Mouse (Mus musculus): ENCODE measurements around the gene Pth1r. TPM values are rescaled to one million over a fixed set of nuclear protein-coding genes. Genes with fewer than 3 reads are reported as not detected.

The Pth1r gene
- total RNA-seq, 2 experiments from 2014 or later: 0.92 TPM; not detected in 1

GRCm38 (mm10) chr9:110750404-110751187 lies 3.7 kb upstream of the Pth1r start:
- ATAC-seq (replicated peaks; ENCODE audit: poor library complexity): no peak

- ATAC-seq (replicated peaks; ENCODE audit: poor library complexity): no peak
These were observed 1.5 kb upstream of the Pth1r start for GRCm38 (mm10) chr9:110748451-110748850.

- ATAC-seq (replicated peaks; ENCODE audit: poor library complexity): no peak
These were observed 707 bp downstream of the Pth1r start for GRCm38 (mm10) chr9:110746238-110746637.

GRCm38 (mm10) chr9:110745752-110746151 lies 1.2 kb downstream of the Pth1r start:
- no peak for ATAC-seq (replicated peaks; ENCODE audit: poor library complexity)

- no peak for ATAC-seq (replicated peaks; ENCODE audit: poor library complexity)
These were observed 3.3 kb downstream of the Pth1r start for GRCm38 (mm10) chr9:110743456-110744323.

- no peak for ATAC-seq (replicated peaks; ENCODE audit: poor library complexity)
These were observed 3.9 kb downstream of the Pth1r start for GRCm38 (mm10) chr9:110742951-110743455.

- ATAC-seq (replicated peaks; ENCODE audit: poor library complexity): 0 out of 2 replicates have a peak, but pooled peaks have one; percentile 33
These were observed 4.5 kb downstream of the Pth1r start for GRCm38 (mm10) chr9:110742295-110742950.

- ATAC-seq (replicated peaks; ENCODE audit: poor library complexity): no peak
These were observed 5.1 kb downstream of the Pth1r start, which contains the start of gene Myl3 for GRCm38 (mm10) chr9:110741711-110742294. Gene Myl3 (plus strand): TSS chr9:110741861.

- no peak for ATAC-seq (replicated peaks; ENCODE audit: poor library complexity)
These were observed 7.0 kb downstream of the Pth1r start for GRCm38 (mm10) chr9:110739961-110740360.

GRCm38 (mm10) chr9:110738054-110738453 lies 8.9 kb downstream of the Pth1r start:
- ATAC-seq (replicated peaks; ENCODE audit: poor library complexity): no peak

GRCm38 (mm10) chr9:110736362-110736761 lies 10.6 kb downstream of the Pth1r start:
- ATAC-seq (replicated peaks; ENCODE audit: poor library complexity): no peak

- ATAC-seq (replicated peaks; ENCODE audit: poor library complexity): no peak
These were observed 12.8 kb downstream of the Pth1r start for GRCm38 (mm10) chr9:110734154-110734553.

GRCm38 (mm10) chr9:110733102-110733501 lies 13.8 kb downstream of the Pth1r start:
- ATAC-seq (replicated peaks; ENCODE audit: poor library complexity): no peak; the same call in 1 of the 2 replicates

- peak; percentile 87 for ATAC-seq (replicated peaks; ENCODE audit: poor library complexity)
These were observed 14.3 kb downstream of the Pth1r start for GRCm38 (mm10) chr9:110732623-110733022.

- no peak for ATAC-seq (replicated peaks; ENCODE audit: poor library complexity)
These were observed 15.1 kb downstream of the Pth1r start for GRCm38 (mm10) chr9:110731859-110732258.

- no peak for ATAC-seq (replicated peaks; ENCODE audit: poor library complexity)
These were observed 17.1 kb downstream of the Pth1r start for GRCm38 (mm10) chr9:110729841-110730240.

- 0 out of 2 replicates have a peak, but pooled peaks have one; percentile 10 for ATAC-seq (replicated peaks; ENCODE audit: poor library complexity)
These were observed 20.1 kb downstream of the Pth1r start for GRCm38 (mm10) chr9:110726867-110727266.

- no peak for ATAC-seq (replicated peaks; ENCODE audit: poor library complexity)
These were observed 21.2 kb downstream of the Pth1r start for GRCm38 (mm10) chr9:110725721-110726135.

GRCm38 (mm10) chr9:110722060-110722459 lies 24.9 kb downstream of the Pth1r start:
- no peak for ATAC-seq (replicated peaks; ENCODE audit: poor library complexity)

- ATAC-seq (replicated peaks; ENCODE audit: poor library complexity): no peak
These were observed 27.0 kb downstream of the Pth1r start for GRCm38 (mm10) chr9:110719977-110720376.
